Mouse (Mus musculus) embryonic fibroblast, embryonic 13.5 days (primary cell): ENCODE results near the gene Rmdn3.

Experiments used
- CTCF ChIP-seq: IDR thresholded peaks from 2 replicates; pipeline ENCODE4 v1.5.1; 2011; ENCODE audit warnings: mild to moderate bottlenecking, control low read depth, low read length, moderate library complexity, borderline replicate concordance; ENCODE audit not compliant: insufficient read depth
- POLR2A ChIP-seq: IDR thresholded peaks from 2 replicates; pipeline ENCODE4 v1.6.1; 2011; ENCODE audit warnings: low read depth, mild to moderate bottlenecking, control low read depth, low read length, moderate library complexity

GRCm38 (mm10) chr2:119165401-119165800, 8.6 kb upstream of the Rmdn3 start:
- no peak for TF ChIP-seq POLR2A
- no peak for TF ChIP-seq CTCF
